In genomic region chr15:21109009-21109841, GRCm38 (mm10) we compare ENCODE assay signal across 8 mouse cellular contexts.
DNase-seq lines count a peak whose midpoint lies in the region; ATAC-seq lines count a peak whose summit lies in the region.

No protein-coding gene starts in this region.

- no peaks in the 10 kb centered on the region; the same call in none of the 2 replicates for H3K4me1 ChIP-seq in hindbrain, embryonic 16.5 days (ENCODE audit: control insufficient read depth, insufficient read depth, low read depth, low read length)

- no peaks in the 10 kb centered on the region for H3K9me3 ChIP-seq in hindbrain, embryonic 16.5 days (ENCODE audit: control insufficient read depth, low read length)

- no peaks in the 10 kb centered on the region for H3K36me3 ChIP-seq in hindbrain, embryonic 16.5 days (ENCODE audit: control insufficient read depth, insufficient read depth, low read length)

- no peaks in the 10 kb centered on the region for H3K27me3 ChIP-seq in hindbrain, embryonic 16.5 days (replicated peaks; ENCODE audit: control insufficient read depth, insufficient read depth, low read length)

- peak overlapping the region; percentile 49 for H3K4me2 ChIP-seq in hindbrain, embryonic 16.5 days (ENCODE audit: low read length)

- ATAC-seq in frontal cortex, adult (ENCODE audit: low TSS enrichment), result peak; percentile 64
- peak; percentile 78; the same call in 1 of the 2 replicates for ATAC-seq in hindbrain, embryonic 16.5 days
- ATAC-seq in inflammation-experienced regulatory T-cells, adult 6 months, result no peak

- no peak overlapping the region for H3K27ac ChIP-seq in hindbrain, embryonic 16.5 days (ENCODE audit: low read depth, low read length)

- peak overlapping the region; percentile 22 for H3K4me3 ChIP-seq in hindbrain, embryonic 16.5 days (ENCODE audit: low read length)

- no peak for DNase-seq in frontal cortex, postnatal 25 days (ENCODE audit: low spot score in 2 of 2)
- peak; percentile 45 for DNase-seq in testis, postnatal 10 days (ENCODE audit: low spot score)
- no peak for DNase-seq in testis, postnatal 14 days (ENCODE audit: low spot score)
- peak; percentile 13 for DNase-seq in neural tube, embryonic 10.5 days (ENCODE audit: extremely low spot score, low spot score)
- no peak for DNase-seq in kidney, postnatal 14 days

- 24% methylated on average over 11 of the region's 11 CpGs for WGBS in hindbrain, embryonic 16.5 days

- no peak overlapping the region for H3K9ac ChIP-seq in hindbrain, embryonic 16.5 days (ENCODE audit: low read depth, low read length)

Comparison
In these comparisons a context has a peak if more than half of its experiments do, and no peak if none do; other contexts are left out.
1. DNase-seq: peak in testis, postnatal 10 days (single experiment) and neural tube, embryonic 10.5 days (single experiment); none in frontal cortex, postnatal 25 days (0 of 2), testis, postnatal 14 days (single experiment) and kidney, postnatal 14 days (single experiment).